Mouse (Mus musculus) bone marrow, adult 2 months (tissue): ENCODE measurements around the gene Mis18bp1.

Experiments
- CTCF ChIP-seq: fragments of 200-500 bp; IDR thresholded peaks from 2 replicates; pipeline ENCODE4 v1.5.1; 2011; ENCODE audit warnings: low read length, control low read depth; ENCODE audit not compliant: control insufficient read depth, insufficient read depth
- POLR2A ChIP-seq: fragments of 200-500 bp; IDR thresholded peaks from 2 replicates; pipeline ENCODE4 v1.6.1; 2011; ENCODE audit warnings: low read depth, mild to moderate bottlenecking, control low read depth, low read length, borderline replicate concordance; ENCODE audit not compliant: control insufficient read depth

DNA sequence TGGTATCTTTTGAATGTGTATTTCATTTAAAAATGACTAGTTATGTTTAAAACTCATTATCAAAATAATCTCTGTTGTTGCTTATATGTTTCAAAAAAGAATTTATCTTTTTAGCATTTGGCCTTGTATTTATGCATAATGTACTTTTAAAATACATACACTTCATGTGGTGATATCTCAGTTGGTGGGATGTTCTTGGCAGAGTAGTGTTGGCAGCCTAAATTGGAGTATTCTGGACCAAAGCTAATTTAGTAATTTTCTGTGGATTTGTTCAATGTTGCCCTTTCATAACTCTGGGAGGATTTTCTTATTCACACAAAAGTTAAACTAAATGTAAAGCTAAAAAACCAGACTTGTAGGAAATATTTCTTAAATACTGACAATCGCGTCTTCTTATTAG lies 29.4 kb upstream of the Mis18bp1 start:
- no peak for TF ChIP-seq POLR2A
- TF ChIP-seq CTCF: no peak
